Mouse (Mus musculus): ENCODE measurements around the gene Wdr20rt.
A peak's percentile ranks its signal among the peaks of the same experiment; 100 is the strongest.
"Not testable (repeated sequence)": the region's sequence is repeated elsewhere in the genome, so short reads cannot be mapped to it uniquely, and the experiment has no call there.

The Wdr20rt gene

DNA sequence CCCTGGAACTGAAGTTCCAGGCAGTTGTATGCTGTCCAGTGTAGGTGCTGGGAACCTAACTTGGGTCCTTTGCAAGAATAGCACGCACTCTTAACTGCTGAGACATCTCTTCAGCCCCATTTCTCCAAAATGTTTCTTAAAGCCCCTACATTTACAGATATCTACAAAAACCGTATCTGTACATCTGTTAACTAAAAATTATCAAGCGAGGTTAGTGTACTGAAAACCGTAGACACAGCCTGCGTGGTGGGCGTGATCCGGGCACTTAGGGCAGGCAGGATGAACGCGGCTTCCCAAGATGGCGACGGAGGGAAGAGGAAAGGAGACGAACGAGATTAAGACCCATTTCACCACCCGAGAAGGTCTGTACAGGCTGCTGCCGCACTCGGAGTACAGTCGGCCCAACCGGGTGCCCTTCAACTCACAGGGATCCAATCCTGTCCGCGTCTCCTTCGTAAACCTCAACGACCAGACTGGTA, at the start of gene Wdr20rt:
TSS of gene Wdr20rt (plus strand) at position 51 of the 479 bp plus-strand sequence.
- DNase-seq: no peak

DNA sequence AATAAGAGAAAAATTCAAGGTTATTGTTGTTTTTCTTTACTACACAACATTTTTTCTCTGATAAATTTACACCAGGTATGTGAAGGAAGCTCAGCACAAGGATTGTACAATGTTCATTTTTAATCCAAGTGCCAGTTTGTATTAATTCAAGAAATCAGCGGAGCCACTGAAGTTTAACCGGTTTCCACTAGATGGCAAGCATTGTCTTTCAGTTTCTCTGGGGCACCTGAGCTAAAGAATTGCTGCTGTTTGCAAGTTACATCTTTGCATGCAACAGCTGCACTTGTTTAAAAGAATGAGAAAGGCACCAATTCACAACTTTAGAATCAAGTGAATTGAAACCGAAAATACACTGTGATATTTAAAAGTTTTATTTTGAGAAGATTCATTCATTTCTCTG, 38.0 kb upstream of the Wdr20rt start:
- DNase-seq: no peak

DNA sequence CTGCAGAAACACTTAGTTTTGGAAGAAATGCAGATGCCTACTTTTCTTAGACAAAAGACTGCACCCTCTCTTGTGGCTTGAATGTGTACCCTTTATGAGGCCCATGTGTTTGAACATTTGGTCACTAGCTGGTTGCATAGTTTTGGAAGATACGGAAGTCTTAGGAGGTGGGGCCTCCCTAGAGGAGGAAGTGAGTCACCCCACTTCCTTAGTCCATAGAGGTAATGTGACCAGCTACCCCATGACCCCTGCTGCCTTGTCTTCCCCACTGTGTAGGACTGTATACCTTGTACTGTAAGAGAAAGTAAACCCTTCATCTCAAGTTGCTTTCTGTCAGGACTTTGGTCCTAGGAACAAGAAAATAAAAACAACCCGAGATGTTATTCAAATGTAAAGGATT, 36.1 kb upstream of the Wdr20rt start:
- DNase-seq: no peak

DNA sequence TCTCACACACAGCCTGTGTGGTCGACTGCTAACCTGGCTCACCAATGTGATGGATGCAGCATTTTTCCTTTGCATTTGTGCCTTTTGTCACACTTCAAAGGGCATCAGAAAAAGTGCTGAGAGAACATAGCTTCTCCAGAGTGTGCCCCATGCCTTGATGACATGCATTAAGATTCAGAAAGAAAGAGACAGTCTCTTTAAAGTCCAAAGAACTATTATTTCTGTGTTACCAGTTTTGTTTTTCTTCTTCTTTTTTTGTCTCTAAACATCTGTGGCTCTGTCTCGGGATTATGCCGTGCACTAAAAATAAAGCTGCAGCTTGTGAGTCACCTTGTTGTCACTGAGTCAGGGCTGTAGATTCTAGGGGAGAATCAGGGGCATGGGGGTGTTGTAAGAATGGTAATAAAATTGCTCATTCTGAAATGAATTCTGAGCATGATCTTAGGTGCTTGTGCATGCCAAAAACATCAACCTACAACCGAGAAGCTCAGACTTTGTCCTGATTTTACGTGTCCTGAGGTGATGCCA, 31.2 kb upstream of the Wdr20rt start:
- no peak for DNase-seq

DNA sequence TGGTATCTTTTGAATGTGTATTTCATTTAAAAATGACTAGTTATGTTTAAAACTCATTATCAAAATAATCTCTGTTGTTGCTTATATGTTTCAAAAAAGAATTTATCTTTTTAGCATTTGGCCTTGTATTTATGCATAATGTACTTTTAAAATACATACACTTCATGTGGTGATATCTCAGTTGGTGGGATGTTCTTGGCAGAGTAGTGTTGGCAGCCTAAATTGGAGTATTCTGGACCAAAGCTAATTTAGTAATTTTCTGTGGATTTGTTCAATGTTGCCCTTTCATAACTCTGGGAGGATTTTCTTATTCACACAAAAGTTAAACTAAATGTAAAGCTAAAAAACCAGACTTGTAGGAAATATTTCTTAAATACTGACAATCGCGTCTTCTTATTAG, 23.5 kb upstream of the Wdr20rt start:
- peak; percentile 19 for DNase-seq

DNA sequence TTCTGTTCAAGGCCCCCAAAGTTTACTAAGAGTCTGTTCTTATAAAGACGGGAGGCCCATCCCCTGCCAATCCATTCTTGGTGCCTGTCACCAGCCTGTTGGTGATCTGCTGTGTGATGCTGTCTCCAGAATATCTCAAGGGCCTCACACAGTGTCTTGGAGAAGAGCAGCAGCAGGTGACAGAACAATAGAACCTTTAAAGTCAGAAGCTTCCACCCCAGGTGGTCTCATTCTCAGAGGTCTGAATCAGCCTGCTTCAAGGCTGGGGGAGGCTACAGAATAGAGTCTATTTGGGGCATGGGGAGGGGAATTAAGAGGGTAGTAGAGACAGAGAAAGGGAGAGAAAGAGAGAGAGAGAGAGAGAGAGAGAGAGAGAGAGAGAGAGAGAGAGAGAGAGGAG, 18.9 kb upstream of the Wdr20rt start:
- DNase-seq: no peak

DNA sequence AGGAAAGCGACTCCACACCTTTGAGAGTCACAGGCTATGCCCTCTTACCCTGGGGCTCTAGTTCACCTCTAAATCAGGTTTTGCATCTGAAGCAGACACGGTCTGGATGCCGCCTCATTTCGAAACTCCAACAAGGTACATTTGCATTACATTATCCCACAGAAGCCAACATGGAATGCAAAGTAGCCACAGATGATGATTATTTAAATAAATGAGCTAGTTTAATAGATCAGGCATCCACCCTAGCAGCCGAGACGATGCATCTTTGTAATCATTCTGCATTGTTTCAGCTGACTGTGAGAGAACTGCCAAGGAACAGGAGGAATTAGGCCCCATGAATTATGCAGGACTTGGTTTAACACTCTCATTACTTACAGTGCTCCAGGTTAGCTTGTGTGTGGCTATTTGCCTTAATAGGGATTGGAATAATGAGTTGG, 8.9 kb upstream of the Wdr20rt start:
- no peak for DNase-seq

DNA sequence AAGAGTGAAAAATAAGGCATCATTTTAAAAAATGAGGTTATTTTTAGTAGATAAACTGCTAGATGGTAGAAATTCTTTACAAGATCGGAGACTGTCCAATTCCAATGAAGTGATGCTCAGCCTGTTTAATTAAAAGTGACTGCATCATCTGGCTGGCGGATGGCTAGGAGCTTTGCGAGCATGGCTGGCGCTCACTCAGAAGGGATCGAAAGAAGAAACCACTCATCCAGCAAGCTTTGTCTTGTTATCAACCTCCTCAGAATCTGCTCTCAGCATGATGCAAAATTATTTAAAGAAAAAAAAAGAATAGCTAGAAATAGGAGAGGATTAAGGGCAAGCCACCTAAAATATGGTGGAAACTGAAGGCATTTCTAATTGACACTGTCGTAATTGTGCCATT, 3.3 kb downstream of the Wdr20rt start:
- no peak for DNase-seq

DNA sequence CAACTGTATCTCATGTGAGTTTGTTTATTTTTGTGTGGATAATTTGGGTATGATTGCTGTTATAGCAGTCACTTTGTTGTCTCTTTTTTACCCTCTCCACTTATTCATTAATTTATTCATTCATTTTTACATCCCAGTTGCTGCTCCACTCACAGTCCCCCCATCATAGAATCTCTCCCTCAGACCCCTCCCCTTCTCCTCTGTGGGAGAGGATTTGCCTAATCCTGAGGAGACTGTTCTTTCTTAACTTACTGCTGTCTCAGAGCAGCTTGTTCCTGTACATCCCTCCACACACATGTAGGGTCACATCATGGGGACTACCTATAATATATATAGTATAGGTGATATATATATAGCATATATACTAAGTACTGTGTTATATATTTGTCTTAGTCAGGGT, 3.7 kb downstream of the Wdr20rt start:
- DNase-seq: no peak

DNA sequence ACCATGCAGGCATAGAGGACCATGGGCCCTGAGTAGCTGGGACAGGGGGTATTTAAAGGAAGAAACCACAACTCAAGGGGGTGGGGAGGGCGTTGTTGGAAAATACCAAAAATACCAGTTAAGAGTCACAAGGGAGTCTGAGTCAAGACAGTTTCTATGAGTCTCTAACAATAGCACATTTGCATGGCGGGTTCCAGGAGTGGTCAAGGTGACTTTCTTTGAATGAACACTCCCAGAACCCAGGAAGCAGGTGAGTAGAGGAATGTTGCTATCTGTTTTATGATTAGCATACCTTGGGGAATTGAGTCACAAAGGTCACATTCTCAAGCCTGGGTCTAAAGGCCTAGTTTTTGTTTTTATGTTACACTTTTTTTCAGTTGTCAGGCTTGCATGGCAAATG, 7.5 kb downstream of the Wdr20rt start:
- not testable (repeated sequence) for DNase-seq

DNA sequence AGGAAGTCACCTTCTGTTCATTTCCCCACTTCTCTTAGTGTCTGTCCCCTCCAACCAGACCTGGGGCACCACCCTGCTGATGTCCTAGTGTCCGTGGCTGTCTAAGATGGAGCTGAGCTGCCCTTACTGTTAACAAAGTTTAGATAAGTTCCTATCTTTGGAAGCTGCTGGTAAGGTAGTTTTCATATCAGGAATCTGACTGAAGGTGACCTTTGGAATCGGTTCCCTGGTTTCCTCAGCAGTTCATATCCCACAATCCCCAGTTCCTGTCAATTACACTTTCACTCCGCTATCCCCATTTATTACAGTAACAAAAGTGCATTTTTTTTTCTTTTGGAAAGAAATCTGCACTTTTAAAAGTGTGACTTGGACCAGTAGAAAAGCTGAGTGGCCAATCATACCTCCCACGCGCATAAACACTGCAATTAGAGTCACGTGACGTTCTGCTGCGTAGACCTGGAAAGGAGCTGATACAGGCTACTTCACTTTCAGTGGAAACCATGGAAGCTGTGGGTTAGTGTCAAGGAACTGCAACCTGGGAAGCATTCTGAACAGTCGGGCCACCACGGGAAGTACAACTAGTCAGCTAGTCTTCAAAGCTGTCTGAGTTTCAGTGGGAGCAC, 24.9 kb downstream of the Wdr20rt start:
- no peak for DNase-seq

DNA sequence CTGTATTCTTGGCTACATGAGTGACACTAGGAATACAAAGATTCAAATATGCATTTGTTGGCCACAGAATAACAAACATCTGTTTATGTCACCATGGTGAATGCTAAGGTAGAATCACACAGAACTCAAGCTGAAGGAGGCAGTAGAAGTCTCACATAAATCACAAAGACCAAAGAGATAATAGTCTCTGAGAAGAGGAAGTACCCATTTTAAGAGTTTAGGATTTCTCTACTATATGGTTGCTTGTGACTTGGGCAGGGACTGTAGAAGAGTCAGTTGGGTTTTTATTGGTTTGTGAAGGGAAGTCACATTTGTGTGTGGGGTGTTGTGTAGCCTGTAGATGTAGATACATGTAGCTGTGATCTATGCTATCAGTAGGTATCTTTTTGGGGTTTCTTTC, 31.6 kb downstream of the Wdr20rt start:
- DNase-seq: no peak

DNA sequence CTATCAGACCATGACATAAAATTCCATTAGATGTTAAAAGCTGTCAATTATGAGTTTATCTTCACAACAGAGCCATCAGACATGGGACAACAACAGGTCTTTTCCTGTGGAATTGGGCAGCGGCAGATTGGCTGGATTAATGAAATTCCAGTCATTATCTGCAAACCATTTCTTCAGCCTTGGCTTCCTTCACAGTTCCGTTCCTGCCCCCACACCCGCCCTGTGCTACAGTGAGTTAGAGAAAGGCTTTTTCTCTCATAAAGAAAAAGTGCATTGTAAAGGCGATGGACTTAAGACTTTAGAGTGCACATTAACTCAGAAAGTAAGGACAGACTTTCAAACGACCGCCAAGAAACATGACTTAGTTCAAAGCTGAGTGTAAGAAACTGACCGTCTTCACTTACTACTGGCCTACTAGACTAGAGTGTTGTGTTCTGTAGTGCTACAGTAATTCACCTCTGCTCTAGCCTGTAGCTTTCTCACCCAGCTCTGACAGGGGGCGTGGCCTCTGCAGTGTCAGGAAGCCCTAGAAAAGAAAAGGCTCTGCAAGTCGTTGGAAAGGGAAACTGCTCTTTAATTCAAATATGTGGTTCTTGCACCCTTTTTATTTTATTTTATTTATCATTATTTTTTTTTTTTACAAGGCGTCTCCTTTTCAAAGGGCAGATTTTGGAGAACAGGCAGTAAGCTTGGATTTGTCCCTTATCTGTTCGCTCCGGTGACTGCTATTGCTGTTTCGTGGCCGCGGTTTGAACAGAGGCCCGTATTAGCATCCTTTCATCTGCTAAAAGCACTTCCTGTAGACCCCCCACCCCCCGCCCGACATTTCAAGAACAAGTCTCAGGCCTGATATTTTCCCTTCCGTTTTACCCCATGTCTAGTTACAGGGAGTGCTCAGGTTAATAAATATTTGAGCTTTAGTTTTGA, 33.2 kb downstream of the Wdr20rt start:
- DNase-seq: no peak

DNA sequence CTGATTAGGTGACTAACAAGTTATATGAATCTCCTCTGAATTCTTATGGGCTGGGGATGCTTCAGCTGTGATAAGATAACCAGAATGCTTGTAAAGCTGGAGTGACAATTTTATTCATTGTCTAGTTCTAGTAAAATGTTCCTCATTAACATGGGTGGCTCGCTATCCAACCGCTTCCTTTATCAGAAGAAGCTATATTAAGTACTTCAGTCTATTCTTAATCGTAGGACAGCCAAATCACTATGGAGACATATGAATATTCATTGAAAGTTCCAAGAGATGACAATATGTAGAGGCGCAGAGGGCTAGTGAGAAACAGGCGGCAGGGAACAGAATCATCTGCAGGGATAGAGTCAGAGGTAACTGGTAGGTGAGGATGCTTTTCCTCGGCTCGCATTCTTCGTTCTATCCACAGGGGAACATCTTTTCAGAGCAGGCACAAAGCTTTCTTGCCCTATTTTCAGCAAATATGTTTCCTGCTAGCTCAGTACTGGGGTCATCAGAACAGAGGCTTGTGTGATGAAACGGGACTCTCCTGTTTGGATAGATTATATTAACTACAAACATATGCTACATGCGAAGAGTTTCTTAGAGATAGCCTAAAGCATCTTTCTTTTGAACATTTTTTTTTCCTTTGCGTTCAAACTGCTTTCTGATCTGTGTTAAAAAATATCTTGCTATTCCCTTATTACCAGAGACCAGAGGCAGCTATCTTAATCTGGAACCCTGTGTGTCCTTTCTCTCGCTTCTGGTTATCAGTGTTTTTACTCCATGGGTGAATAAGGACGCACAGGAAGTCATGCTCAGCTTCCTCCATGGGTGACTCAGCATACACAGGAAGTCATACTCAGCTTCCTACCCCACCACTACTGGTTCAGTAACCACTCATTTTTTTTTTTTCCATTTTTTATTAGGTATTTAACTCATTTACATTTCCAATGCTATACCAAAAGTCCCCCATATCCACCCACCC, 34.1 kb downstream of the Wdr20rt start:
- no peak for DNase-seq

DNA sequence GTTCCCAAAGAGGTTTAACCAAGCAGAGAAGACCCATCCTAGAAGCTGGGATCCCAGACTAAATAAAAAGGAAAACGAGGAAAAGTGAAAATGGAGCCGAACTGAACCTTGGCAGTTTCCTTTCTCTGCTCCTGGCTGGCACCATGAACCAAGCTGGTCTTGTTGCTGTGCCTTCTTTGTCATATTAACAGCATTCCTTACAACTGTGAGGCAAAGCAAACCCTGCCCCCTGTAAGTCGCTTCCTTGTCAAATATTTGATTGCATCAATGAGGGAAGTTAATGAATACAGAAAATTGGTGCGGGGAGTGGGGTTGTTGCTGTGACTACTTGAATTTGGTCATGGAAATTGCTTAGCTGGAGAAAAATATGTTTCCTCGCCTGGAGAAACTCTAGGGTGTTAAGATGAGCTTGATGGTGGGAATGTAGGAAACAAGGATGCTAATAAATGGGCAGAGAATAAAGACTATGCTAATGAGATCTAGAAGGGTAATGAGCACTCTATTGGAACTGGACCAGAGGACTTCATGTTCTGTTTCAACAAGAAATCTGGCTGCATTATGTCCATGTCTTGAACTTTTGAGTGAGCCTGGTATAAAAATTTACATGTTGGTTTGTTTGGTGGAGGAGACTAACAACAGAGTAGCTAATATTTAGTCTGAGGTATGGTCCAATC, 43.1 kb downstream of the Wdr20rt start:
- no peak for DNase-seq

DNA sequence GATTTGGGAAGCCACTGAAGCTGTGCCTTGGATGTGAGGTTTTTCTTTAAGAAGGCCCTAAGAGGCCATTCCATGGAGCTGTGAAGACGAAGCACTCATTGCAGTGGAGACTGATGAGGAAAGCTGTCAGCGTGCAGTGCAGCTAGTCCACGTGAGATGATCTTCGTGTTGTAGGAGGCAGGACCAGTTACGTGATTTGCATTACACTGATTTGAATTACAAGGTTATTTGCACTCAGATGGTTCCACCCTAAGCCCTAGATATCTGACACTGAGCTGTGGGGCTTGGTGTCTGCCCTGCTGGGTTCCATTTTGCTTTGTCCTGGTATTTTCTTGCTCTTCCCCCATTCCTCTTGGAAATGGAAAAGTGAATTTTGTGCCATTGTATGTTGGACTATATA, 44.1 kb downstream of the Wdr20rt start:
- DNase-seq: no peak

DNA sequence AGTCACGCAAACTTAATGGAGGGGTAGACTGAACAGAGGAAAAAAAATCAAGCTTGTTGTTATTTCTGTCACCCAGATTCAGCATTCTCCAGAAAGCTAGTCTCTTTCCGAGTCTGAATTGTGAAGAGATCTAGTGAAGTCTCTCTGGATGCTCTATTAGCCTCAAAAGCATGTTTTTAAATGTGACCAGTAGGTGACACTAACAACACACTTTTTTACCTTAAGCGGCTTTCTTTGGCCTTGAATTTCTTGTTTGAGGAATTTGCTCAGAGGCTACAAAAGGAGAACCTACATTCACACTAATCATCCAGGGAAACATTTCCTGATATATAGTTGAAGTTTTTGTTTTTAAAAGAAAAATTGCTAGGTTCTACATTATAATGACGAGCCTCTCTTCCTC, 48.5 kb downstream of the Wdr20rt start:
- DNase-seq: peak; percentile 11

Measured in cerebellum, adult 9-10 months (tissue).